Mouse (Mus musculus): ENCODE results near the gene Slc33a1.

GRCm38 (mm10) chr3:63904157-63904556 is 60.4 kb downstream of the Slc33a1 start:
- TF ChIP-seq EP300 (optimal IDR thresholded peaks at IDR 0.05) (no peak), CTCF (IDR thresholded peaks at IDR 0.05; ENCODE audit: low read depth) (no peak)
